ENCODE assay signal across 20 mouse cellular contexts in genomic region chr5:36220626-36221025, GRCm38 (mm10). TPM values are rescaled to one million over a fixed set of nuclear protein-coding genes. Genes with fewer than 3 reads are reported as not detected.
"Had no signal": no experiment of that assay in that cellular context is flagged by ENCODE, and none has a peak within 500 bp of the region (broad histone marks: within the 10 kb centered on the region; RNA-seq: fewer than 3 reads in every experiment).

No protein-coding gene starts in this region.

- H3K9me3 ChIP-seq: liver, embryonic 13.5 days; liver, embryonic 15.5 days; lung, embryonic 15.5 days; neural tube, embryonic 13.5 days; stomach, embryonic 15.5 days had no signal

- H3K9ac ChIP-seq: liver, embryonic 13.5 days; liver, embryonic 15.5 days; liver, postnatal 0 days; lung, embryonic 15.5 days; neural tube, embryonic 13.5 days; stomach, embryonic 15.5 days had no signal

- H3K27me3 ChIP-seq: liver, embryonic 13.5 days; liver, embryonic 15.5 days; lung, embryonic 15.5 days; neural tube, embryonic 13.5 days; stomach, embryonic 15.5 days had no signal

- H3K36me3 ChIP-seq: liver, embryonic 13.5 days; liver, embryonic 15.5 days; lung, embryonic 15.5 days; neural tube, embryonic 13.5 days; stomach, embryonic 15.5 days had no signal

- H3K4me2 ChIP-seq: liver, embryonic 13.5 days; liver, embryonic 15.5 days; lung, embryonic 15.5 days; neural tube, embryonic 13.5 days; stomach, embryonic 15.5 days had no signal

- DNase-seq: liver, embryonic 13.5 days; liver, postnatal 0 days; lung, adult 2 months; lung, postnatal 14 days; lung, postnatal 36 days; right cerebral cortex, postnatal 14 days; thymus, adult 2 months; thymus, postnatal 25 days; thymus, postnatal 4 days had no signal

- H3K4me1 ChIP-seq: liver, embryonic 13.5 days; liver, embryonic 15.5 days; lung, embryonic 15.5 days; megakaryocyte, embryonic 14.5 days had no signal

- H3K4me3 ChIP-seq: liver, embryonic 13.5 days; liver, embryonic 15.5 days; lung, embryonic 15.5 days; megakaryocyte, embryonic 14.5 days; neural tube, embryonic 13.5 days; stomach, embryonic 15.5 days had no signal

- H3K27ac ChIP-seq: liver, embryonic 13.5 days; liver, embryonic 15.5 days; lung, embryonic 15.5 days; macrophage; stomach, embryonic 15.5 days; stomach, postnatal 0 days had no signal

- ATAC-seq: liver, postnatal 0 days; lung, postnatal 0 days had no signal

RNA-seq across cellular contexts. Expression of gene Psapl1, which starts 16.8 kb away (rescaled TPM):
- polyA plus RNA-seq: liver, embryonic 13.5 days; liver, postnatal 0 days; macrophage; midbrain, postnatal 0 days; spleen, adult 2 months; testis, adult 2 months had no signal
